Mouse (Mus musculus): ENCODE data around the gene Slfn2. TPM values are rescaled to one million over a fixed set of nuclear protein-coding genes. Genes with fewer than 3 reads are reported as not detected.

The Slfn2 gene
- polyA plus RNA-seq (2014; fragmentation: Illumina TruSeq; extraction: RNeasy Lipid Tissue Mini Kit (QIAGEN cat#74804)), result 8.7 TPM

GRCm38 (mm10) chr11:83064946-83065345 lies at the start of gene Slfn2:
Gene Slfn2, plus strand, starts transcription at chr11:83065112.

GRCm38 (mm10) chr11:83020621-83021020 lies 44.3 kb upstream of the Slfn2 start, which contains the start of gene Slfn8:
Gene Slfn8, minus strand, starts transcription at chr11:83020810.

GRCm38 (mm10) chr11:83116597-83117227 lies 51.8 kb downstream of the Slfn2 start, which contains the start of gene Slfn1:
Gene Slfn1, plus strand, starts transcription at chr11:83116849.

Other genes starting within 250 kb of the Slfn2 start
- 10.5 TPM for gene Rffl, start 193.9 kb upstream of the Slfn2 start, polyA plus RNA-seq (2014; fragmentation: Illumina TruSeq; extraction: RNeasy Lipid Tissue Mini Kit (QIAGEN cat#74804))
- gene Rad51d, start 174.5 kb upstream of the Slfn2 start, polyA plus RNA-seq (2014; fragmentation: Illumina TruSeq; extraction: RNeasy Lipid Tissue Mini Kit (QIAGEN cat#74804)), result 9.7 TPM
- gene Fndc8, start 173.0 kb upstream of the Slfn2 start, polyA plus RNA-seq (2014; fragmentation: Illumina TruSeq; extraction: RNeasy Lipid Tissue Mini Kit (QIAGEN cat#74804)), result not detected
- 4.3 TPM for gene Nle1, start 156.7 kb upstream of the Slfn2 start, polyA plus RNA-seq (2014; fragmentation: Illumina TruSeq; extraction: RNeasy Lipid Tissue Mini Kit (QIAGEN cat#74804))
- gene Unc45b, start 154.6 kb upstream of the Slfn2 start, polyA plus RNA-seq (2014; fragmentation: Illumina TruSeq; extraction: RNeasy Lipid Tissue Mini Kit (QIAGEN cat#74804)), result 2.1 TPM
- gene Slfn5, start 113.8 kb upstream of the Slfn2 start, polyA plus RNA-seq (2014; fragmentation: Illumina TruSeq; extraction: RNeasy Lipid Tissue Mini Kit (QIAGEN cat#74804)), result 20.1 TPM
- 39.7 TPM for gene Slfn9, start 73.3 kb upstream of the Slfn2 start, polyA plus RNA-seq (2014; fragmentation: Illumina TruSeq; extraction: RNeasy Lipid Tissue Mini Kit (QIAGEN cat#74804))
- gene Slfn8, start 44.3 kb upstream of the Slfn2 start, polyA plus RNA-seq (2014; fragmentation: Illumina TruSeq; extraction: RNeasy Lipid Tissue Mini Kit (QIAGEN cat#74804)), result 9.2 TPM
- 0.40 TPM for gene Slfn1, start 51.7 kb downstream of the Slfn2 start, polyA plus RNA-seq (2014; fragmentation: Illumina TruSeq; extraction: RNeasy Lipid Tissue Mini Kit (QIAGEN cat#74804))
- 3.0 TPM for gene Slfn4, start 110.1 kb downstream of the Slfn2 start, polyA plus RNA-seq (2014; fragmentation: Illumina TruSeq; extraction: RNeasy Lipid Tissue Mini Kit (QIAGEN cat#74804))
- gene Slfn3, start 126.2 kb downstream of the Slfn2 start, polyA plus RNA-seq (2014; fragmentation: Illumina TruSeq; extraction: RNeasy Lipid Tissue Mini Kit (QIAGEN cat#74804)), result 12.8 TPM
- 10.0 TPM for gene Slfn14, start 221.6 kb downstream of the Slfn2 start, polyA plus RNA-seq (2014; fragmentation: Illumina TruSeq; extraction: RNeasy Lipid Tissue Mini Kit (QIAGEN cat#74804))
- 69.3 TPM for gene Ap2b1, start 233.9 kb downstream of the Slfn2 start, polyA plus RNA-seq (2014; fragmentation: Illumina TruSeq; extraction: RNeasy Lipid Tissue Mini Kit (QIAGEN cat#74804))
- gene Pex12, start 237.5 kb downstream of the Slfn2 start, polyA plus RNA-seq (2014; fragmentation: Illumina TruSeq; extraction: RNeasy Lipid Tissue Mini Kit (QIAGEN cat#74804)), result 34.3 TPM